Mouse (Mus musculus) regulatory T cell (primary cell): ENCODE measurements around the gene Mad2l2.
"Not testable (repeated sequence)": the region's sequence is repeated elsewhere in the genome, so short reads cannot be mapped to it uniquely, and the experiment has no call there.

Source experiments
- in situ Hi-C: fragments of 300-600 bp; cut with MboI, MseI; formaldehyde crosslinking; loops from one replicate; pipeline ENCODE4 v1.15.1; 2025; ENCODE audit warnings: high pct_unique_total_duplicates

The Mad2l2 gene

DNA sequence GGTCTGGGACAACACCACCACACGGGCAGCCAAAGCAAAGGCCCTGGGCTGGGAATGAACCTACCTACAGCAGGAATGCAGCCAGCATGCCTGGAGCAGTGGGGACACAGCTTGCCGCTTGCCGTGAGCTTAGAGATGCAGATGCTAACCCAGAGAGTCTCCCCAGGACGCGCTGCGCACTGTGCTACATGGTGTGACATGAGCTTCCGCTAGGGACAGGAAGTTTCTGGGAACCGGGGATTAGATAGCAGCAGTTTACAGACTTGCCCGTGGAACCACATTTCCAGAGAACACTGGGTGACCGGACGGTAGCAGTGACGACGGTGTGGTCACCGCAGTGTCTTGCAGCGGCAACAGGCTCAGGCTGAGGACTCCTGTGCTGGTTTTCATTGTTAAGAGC lies 39.4 kb downstream of the Mad2l2 start:
- in situ Hi-C loops, result no loop called here

DNA sequence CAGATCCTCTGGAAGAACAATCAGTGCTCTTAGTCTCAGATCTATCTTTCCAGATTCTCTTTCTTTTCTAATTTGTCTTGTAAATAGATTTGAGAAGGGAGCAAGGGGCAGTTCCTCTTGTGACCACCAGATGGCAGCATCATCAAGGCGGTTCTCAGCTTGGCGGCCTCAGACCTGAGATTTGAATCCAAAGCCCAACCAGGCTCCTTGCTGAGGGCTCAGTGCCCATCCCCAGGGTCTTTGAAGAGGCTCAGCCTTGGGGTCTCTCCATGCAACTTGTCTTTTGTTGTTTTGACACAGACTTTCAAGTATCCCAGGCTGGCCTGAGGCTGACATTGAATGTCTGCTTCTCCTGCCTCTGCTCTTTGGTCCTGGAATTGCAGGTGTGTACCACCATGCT lies 40.7 kb downstream of the Mad2l2 start:
- in situ Hi-C loops, result no loop called here

DNA sequence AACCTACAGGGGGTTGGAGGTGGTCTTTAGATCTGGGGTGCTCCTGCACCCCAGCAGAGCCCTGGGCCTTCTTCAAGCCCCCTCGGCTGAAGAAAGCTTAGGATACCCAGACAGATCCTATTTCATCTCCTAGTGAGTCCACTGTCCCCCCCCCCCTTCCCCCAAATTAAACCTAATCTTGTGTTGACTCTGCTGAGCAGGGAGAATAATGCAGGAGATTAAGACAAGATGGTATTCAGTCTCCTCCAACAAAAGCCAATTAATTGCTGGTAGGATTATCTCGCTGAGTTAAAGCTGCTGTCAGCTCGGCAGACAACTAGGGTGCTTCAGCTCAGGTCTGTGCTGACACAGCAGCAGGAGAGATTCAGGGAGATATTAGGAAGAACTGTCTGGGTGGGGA lies 41.1 kb downstream of the Mad2l2 start:
- in situ Hi-C loops, result no loop called here

DNA sequence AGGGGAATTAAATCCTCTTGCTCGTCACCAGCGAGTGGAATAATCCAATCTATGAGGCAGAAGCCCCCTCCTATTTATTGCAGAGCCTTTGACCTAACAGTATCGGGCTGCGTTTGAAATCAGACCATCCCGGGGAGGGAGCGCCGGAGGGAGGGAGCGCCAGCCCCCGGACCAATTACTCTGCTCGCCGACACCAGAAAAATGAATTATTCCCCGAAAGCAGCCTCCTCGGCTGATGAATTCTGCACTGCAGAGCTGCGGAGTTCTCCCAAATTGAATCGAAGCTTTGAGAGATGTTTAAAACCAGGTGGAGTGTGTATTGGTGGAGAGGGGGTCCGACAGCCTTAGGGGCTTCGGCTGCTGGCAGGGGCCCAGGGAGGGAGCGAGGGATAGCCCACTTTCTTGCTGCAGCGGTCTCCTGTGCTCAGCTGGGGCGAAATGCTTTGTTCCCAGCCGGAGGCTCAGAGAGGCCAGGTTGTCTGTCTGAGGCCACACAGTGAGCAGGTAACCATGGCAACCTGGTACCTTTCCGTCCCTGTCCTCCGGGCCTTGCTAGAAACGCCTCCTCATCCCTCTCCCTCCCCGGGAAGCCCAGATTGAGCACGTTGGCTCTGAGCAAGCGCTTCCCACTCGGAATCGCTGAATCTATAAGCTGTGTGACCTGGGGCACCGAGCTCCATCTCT lies 43.8 kb downstream of the Mad2l2 start:
- in situ Hi-C loops, result no loop called here

DNA sequence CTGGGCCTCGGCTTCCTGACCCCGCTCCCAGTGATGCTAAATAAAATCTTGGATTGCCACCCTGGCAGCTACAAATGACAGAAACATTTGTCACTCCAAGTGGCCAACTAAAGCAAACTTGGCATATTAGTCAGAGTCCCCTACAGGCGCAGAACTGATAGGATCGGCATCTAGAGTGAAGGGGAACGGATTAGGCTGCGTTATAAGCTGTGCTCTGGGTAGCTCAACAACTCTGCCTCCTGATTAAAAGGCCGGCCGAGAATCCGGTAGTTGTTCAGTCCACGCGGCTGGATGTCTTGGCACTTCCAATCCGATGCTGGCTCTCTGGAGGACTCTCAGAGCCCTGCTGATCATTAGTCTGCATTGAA lies 44.3 kb downstream of the Mad2l2 start:
- in situ Hi-C loops, result no loop called here

DNA sequence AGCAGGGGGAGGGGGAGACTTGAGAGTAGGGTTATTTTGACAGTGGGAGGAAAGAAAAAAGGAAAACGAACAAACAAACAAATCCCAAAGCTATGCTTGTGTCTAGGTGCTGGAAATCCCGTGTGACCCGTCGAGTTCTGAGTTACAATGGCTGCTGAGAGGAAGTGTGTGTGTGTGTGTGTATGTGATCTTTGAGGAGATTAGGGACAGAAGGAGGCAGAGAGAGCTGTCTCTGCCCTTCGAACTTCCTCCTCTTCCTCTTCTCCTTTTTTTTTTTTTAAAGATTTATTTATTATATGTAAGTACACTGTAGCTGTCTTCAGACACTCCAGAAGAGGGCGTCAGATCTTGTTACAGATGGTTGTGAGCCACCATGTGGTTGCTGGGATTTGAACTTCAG lies 46.4 kb downstream of the Mad2l2 start:
- in situ Hi-C loops, result loop anchor here (5.0 kb wide), 1 partner anchor 261 kb away; no protein-coding TSS in a partner anchor

DNA sequence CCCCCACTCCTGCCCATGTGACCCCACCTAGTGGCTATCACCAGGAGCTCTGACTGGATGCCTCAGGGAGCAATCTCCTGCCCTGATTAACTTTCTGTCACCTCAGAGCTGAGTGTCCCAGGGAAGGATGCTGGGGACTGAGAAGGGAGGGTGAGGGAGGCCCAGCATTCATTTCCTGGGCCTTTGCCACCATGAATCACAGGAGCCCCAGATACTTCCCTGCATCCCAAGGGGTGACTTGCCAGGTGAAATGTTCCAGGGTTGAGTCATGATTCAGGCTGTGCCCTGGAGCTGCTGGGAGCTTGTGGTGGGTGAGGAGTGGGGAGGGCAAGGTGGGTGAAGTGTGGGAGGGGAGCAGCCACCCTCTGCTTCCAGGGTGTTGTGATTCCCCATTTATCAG lies 47.5 kb downstream of the Mad2l2 start:
- in situ Hi-C loops, result loop anchor here (5.0 kb wide), 1 partner anchor 260 kb away; no protein-coding TSS in a partner anchor

DNA sequence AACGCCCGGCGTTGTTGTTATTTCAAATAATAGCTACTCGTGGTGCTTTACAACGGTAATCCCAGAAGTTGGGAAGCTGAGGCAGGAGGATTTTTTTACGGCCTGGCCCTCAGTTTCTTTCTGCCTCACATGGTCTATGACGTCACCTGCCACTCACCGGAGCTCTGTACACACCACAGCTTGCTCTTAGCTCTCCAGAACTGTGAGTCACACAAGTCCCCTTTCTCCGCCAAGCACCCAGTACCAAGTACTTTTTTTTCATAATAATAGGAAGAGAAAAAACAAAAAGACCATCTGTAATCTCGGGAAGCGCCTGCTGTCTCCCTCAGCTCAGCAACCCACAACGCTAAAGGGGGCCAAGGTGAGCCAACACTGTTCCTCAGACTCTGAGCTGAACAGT lies 51.3 kb downstream of the Mad2l2 start:
- in situ Hi-C loops, result no loop called here

DNA sequence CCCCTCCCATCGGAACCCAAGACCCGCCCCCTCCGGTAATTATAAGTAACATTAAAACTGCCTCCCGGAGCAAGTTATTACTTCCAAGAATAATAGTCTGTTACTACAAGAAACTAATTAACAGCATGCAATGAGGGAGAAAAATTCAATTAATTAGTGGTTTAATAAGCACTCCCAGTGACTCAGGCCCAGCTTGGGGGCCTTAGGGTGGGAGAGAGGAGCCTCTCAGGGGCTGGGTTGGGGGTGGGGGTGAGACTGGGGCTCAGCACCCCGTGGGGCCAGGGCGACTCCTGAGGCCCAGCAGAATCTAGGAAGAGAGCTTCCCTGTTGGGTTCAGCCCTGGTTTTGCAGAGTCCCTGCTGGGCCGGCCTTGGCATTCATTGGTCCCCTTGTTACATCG lies 52.2 kb downstream of the Mad2l2 start:
- in situ Hi-C loops, result no loop called here

DNA sequence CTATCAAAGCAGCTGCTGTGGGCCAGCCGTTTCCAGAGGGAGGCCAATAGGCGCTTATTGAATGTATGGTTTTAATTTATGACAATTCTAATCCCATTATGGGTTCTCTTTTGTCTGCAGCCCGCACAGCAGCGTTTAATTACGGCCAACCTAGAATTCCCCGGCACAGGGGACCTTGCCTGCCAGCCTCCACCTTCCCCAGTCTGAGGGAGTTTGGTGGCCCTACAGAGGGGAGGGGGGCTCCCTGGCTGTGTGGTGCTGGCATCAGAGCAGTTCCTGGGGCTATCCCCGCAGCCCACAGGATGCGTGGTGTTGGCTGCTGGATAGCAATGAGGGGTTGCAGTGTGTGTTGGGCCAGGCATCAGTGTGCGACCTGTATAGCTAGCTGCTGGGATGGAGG lies 54.4 kb downstream of the Mad2l2 start:
- in situ Hi-C loops, result no loop called here

DNA sequence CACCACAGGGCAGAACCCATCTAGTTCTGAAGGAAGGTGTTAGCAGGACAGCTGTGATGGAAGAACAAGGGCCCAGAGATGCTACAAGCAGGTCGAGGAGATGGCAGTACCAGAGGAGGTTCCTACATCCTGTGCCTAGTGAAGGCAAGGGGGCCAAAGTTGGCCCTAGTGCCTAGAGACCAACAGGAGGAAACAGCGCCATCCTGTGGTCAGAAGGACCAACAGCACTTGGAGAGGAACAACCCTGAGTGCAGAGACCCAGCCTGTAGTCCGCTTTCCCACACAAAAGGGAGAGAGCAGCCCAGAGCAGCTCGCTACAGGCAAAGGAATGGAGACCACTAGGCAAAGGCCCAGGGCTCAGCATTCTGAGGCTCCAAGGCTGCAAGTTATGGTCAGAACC lies 55.6 kb downstream of the Mad2l2 start:
- in situ Hi-C loops, result no loop called here

DNA sequence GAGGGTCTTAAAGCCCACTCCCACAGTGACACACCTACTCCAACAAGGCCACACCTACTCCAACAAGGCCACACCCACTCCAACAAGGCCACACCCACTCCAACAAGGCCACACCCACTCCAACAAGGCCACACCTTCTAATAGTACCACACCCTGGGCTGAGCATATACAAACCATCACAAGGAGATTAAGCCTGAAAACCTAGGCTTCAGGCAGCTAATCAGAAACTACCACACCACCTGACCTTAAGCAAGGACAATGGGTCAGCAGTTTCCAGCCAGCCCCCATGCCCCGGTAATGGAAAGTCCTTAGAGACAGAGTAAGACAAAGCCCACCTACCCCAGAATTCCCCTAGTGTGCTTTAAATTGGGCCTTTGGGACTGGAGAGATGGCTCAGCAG lies 58.6 kb downstream of the Mad2l2 start:
- in situ Hi-C loops, result not testable (repeated sequence)

DNA sequence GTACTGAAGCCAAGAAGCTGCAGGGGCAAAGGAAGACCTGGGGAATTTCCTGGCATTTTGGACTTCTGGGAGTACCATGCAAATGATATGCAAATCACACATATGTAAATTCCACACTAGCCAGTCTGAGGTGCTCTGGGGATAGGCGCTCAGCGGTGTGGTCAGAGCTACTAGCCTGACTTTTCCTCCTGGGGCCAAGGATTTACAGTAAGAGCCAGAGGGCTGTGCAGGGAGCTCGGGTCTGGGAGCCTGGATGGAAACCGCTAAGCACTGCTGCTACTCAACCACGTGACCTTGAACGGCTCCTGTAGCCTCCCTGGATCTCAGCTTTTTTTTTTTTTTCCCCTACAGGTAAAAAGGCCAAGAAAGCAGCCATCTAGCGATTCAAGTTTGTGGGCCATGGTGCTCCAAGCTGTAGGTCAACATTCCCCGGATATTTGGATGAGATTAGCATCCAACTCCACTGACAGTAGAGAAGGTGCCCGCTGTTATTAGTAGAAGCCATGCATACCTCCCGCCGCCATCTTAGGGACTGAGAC lies 62.6 kb downstream of the Mad2l2 start:
- in situ Hi-C loops, result no loop called here

DNA sequence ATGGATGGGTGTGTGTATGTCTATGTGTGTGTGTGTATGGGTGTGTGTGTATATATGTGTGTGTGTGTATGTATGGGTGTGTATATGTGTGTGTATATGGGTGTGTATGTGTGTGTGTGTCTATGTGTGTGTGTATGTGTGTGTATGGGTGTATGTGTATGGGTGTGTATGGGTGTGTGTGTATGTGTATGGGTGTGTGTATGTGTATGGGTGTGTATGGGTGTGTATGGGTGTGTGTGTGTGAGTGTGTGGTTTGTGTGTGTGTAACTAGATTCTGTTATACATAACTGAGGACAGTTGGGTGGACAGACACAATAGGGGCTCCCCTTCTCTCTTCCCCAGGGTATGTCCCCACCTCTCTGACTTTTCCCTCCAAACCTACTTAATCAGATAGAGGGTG lies 64.2 kb downstream of the Mad2l2 start:
- in situ Hi-C loops, result no loop called here
